Mouse (Mus musculus): ENCODE results near the gene Ptges3. TPM values are rescaled to one million over a fixed set of nuclear protein-coding genes. Genes with fewer than 3 reads are reported as not detected.

The Ptges3 gene
- total RNA-seq, 1 experiment from 2014 or later: 167 TPM

GRCm38 (mm10) chr10:128092506-128093495, 34.0 kb downstream of the Ptges3 start:
- DNase-seq: peak; percentile 90

GRCm38 (mm10) chr10:128093496-128094294, 34.9 kb downstream of the Ptges3 start:
- DNase-seq: no peak

GRCm38 (mm10) chr10:128094340-128094968, 35.7 kb downstream of the Ptges3 start:
- DNase-seq: peak; percentile 90

GRCm38 (mm10) chr10:128095003-128095636, 36.4 kb downstream of the Ptges3 start:
- DNase-seq: no peak

- DNase-seq: no peak
Measured at GRCm38 (mm10) chr10:128096313-128096692, 37.5 kb downstream of the Ptges3 start.

- peak; percentile 90 for DNase-seq
Measured at GRCm38 (mm10) chr10:128096693-128097586, 38.2 kb downstream of the Ptges3 start.

GRCm38 (mm10) chr10:128097587-128097971, 38.8 kb downstream of the Ptges3 start:
- peak; percentile 72 for DNase-seq

GRCm38 (mm10) chr10:128110103-128110761, 51.5 kb downstream of the Ptges3 start:
- no peak for DNase-seq

- no peak for DNase-seq
Measured at GRCm38 (mm10) chr10:128111227-128111626, 52.5 kb downstream of the Ptges3 start.

GRCm38 (mm10) chr10:128123833-128124232, 65.1 kb downstream of the Ptges3 start:
- DNase-seq: no peak

- DNase-seq: no peak
Measured at GRCm38 (mm10) chr10:128124831-128125230, 66.1 kb downstream of the Ptges3 start.

GRCm38 (mm10) chr10:128125951-128126350, 67.2 kb downstream of the Ptges3 start:
- no peak for DNase-seq

Small RNAs within 50 kb of the gene (microRNA-seq; reads per million reads assigned to microRNA genes)
- 42.0 to 47.0 reads per million in 2 experiments for gene Mir677

Other genes with a start within 250 kb of the Ptges3 start
- gene Rdh19, start 209.0 kb upstream of the Ptges3 start, total RNA-seq (2021): not detected in 2 replicates
- gene Rdh16f2, start 192.5 kb upstream of the Ptges3 start, total RNA-seq (2021): not detected in 2 replicates
- gene Rdh7, start 170.1 kb upstream of the Ptges3 start, total RNA-seq (2021): 5.8 TPM in 1 of 2 replicates, not detected in the other
- gene Sdr9c7, start 160.4 kb upstream of the Ptges3 start, total RNA-seq (2021): 0.82 and 2.6 TPM in 2 replicates
- gene Hsd17b6, start 51.3 kb upstream of the Ptges3 start, total RNA-seq (2021): 1.1 TPM in 1 of 2 replicates, not detected in the other
- gene Prim1, start 43.8 kb upstream of the Ptges3 start, total RNA-seq (2021): 6.6 and 6.8 TPM in 2 replicates
- 566 and 612 TPM in 2 replicates for gene Naca, start 23.4 kb upstream of the Ptges3 start, total RNA-seq (2021)
- gene Atp5b, start 24.3 kb downstream of the Ptges3 start, total RNA-seq (2021): 2,437 and 2,492 TPM in 2 replicates
- gene Baz2a, start 32.6 kb downstream of the Ptges3 start, total RNA-seq (2021): 52.2 and 73.2 TPM in 2 replicates
- gene Rbms2, start 121.3 kb downstream of the Ptges3 start, total RNA-seq (2021): 84.6 and 85.7 TPM in 2 replicates
- gene Gls2, start 135.5 kb downstream of the Ptges3 start, total RNA-seq (2021): 1.3 and 5.5 TPM in 2 replicates
- 15.3 and 18.0 TPM in 2 replicates for gene Spryd4, start 152.9 kb downstream of the Ptges3 start, total RNA-seq (2021)
- not detected in 2 replicates for gene Mip, start 166.9 kb downstream of the Ptges3 start, total RNA-seq (2021)
- 14.1 and 20.7 TPM in 2 replicates for gene Timeless, start 173.1 kb downstream of the Ptges3 start, total RNA-seq (2021)
- 0.30 and 2.8 TPM in 2 replicates for gene Apon, start 195.1 kb downstream of the Ptges3 start, total RNA-seq (2021)
- gene Apof, start 209.7 kb downstream of the Ptges3 start, total RNA-seq (2021): 9.7 and 10.0 TPM in 2 replicates
- 37.2 and 52.6 TPM in 2 replicates for gene Stat2, start 211.6 kb downstream of the Ptges3 start, total RNA-seq (2021)
- gene Il23a, start 239.8 kb downstream of the Ptges3 start, total RNA-seq (2021): not detected in 2 replicates
- gene Pan2, start 244.4 kb downstream of the Ptges3 start, total RNA-seq (2021): 28.9 and 32.7 TPM in 2 replicates